Mouse (Mus musculus): ENCODE results near the gene Ss18l1. TPM values are rescaled to one million over a fixed set of nuclear protein-coding genes. Genes with fewer than 3 reads are reported as not detected.
A peak's percentile ranks its signal among the peaks of the same experiment; 100 is the strongest.

The Ss18l1 gene
- polyA plus RNA-seq, 1 experiment from 2014 or later = 0.77 TPM

DNA sequence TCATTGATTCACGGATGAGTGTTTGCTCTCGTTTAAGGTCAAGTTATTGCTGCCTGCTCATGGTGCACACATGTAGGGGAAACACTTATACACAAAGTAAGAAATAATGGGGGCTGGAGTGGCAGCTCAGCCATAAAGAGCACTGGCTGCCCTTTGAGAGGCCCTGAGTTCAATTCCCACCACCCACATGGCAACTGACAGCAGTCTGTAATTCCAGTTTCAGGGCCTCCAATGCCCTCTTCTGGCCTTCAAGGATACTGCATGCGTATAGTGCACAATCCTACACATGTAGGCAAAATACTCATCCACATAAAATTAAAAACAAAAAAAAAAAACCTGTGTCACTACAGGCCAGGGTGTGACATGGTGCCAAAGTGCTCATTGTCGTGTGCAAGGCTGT lies 45.2 kb downstream of the Ss18l1 start:
- Histone ChIP-seq H3K9ac (no peak overlapping the region), H3K4me1 (replicated peaks) (no peaks in the 10 kb centered on the region), H3K27me3 (peaks cover 15% of the 10 kb centered on the region; the same call in 1 of the 2 replicates), H3K9me3 (replicated peaks) (no peaks in the 10 kb centered on the region), H3K27ac (no peak overlapping the region), H3K36me3 (peaks cover 20% of the 10 kb centered on the region; the same call in 1 of the 2 replicates), H3K4me3 (replicated peaks) (no peak overlapping the region), H3K4me2 (no peak overlapping the region)
- no peak for DNase-seq
- 72% methylated on average over 4 of the region's 4 CpGs for WGBS (ENCODE audit: insufficient replicate concordance)
- ATAC-seq (ENCODE audit: low read depth) = no peak

DNA sequence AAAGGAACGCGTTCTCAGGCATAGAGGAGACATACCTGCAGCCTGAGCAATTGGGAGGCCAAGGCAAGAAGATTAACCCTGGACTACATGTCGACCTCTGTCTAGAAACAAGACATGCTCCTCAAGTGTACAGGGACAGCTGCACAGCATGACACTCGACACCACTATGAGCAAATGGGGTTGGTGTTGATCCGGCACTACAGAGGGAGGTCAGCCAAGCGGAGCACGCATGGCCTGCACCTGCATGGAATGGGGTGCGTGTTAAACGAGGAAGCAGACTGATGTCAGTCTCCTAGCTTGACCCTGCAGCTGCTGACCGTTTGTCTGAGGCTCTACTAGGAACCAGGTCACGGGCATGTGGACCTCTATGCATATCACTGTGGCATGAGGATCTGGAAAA lies 48.0 kb downstream of the Ss18l1 start:
- DNase-seq (no peak), ATAC-seq (ENCODE audit: low read depth) (no peak)
- H3K36me3 ChIP-seq = peaks cover 8% of the 10 kb centered on the region; the same call in 1 of the 2 replicates
- H3K27ac ChIP-seq = no peak overlapping the region
- no peak overlapping the region for H3K4me3 ChIP-seq (replicated peaks)
- no peak overlapping the region for H3K9ac ChIP-seq
- no peak overlapping the region for H3K4me2 ChIP-seq
- no peaks in the 10 kb centered on the region for H3K9me3 ChIP-seq (replicated peaks)
- WGBS (ENCODE audit: insufficient replicate concordance) = 56% methylated on average over 11 of the region's 11 CpGs
- no peaks in the 10 kb centered on the region for H3K4me1 ChIP-seq (replicated peaks)
- peaks cover 17% of the 10 kb centered on the region for H3K27me3 ChIP-seq

DNA sequence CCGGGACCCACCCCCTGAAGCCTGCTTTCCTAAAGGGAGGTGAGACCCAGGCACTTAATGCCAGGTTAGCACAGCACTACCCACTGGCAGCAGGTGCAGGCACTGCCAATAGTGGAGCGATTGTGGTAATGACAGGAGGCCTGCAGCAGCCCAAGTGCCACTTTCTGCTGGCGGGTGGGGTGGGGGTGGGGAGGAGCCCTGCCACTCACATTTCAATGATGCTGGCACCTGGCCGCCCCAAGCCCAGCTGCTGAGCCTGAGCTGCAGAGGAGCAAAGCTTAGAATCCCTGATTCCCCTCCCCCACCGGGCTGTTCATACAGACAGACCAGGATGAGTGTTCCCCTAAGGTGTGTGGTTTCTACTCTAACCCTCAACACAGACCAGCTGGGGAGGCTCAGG lies 53.4 kb downstream of the Ss18l1 start:
- 39% methylated on average over 5 of the region's 5 CpGs for WGBS (ENCODE audit: insufficient replicate concordance)

DNA sequence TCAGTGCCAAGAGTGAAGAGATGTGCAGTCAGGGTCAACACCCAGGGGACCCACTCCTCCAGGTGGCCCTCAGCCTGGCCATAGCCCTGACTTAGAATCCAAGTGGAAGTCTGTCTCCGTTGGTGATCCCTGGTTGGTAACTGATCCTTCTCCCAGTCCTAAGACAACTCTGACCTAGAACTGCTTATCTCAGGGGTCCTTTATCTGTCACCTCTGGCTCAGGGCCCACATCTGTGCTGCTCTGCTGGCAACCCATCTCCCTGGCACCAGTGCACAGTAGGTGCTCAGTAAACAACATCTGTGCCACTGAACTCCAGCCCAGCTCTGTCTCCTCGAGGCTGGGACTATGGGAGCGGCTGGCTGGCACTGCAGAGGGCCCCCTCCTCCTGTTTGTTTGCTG lies 55.3 kb downstream of the Ss18l1 start:
- ATAC-seq (ENCODE audit: low read depth) (no peak), DNase-seq (no peak)
- peaks cover 75% of the 10 kb centered on the region for H3K27me3 ChIP-seq
- no peak overlapping the region for H3K9ac ChIP-seq
- H3K4me1 ChIP-seq (replicated peaks) = peaks cover 21% of the 10 kb centered on the region
- WGBS (ENCODE audit: insufficient replicate concordance) = 38% methylated on average over 3 of the region's 3 CpGs
- no peak overlapping the region for H3K27ac ChIP-seq
- H3K4me2 ChIP-seq = no peak overlapping the region
- no peak overlapping the region for H3K4me3 ChIP-seq (replicated peaks)
- H3K36me3 ChIP-seq = no peaks in the 10 kb centered on the region
- H3K9me3 ChIP-seq (replicated peaks) = no peaks in the 10 kb centered on the region

More for the DNA sequence above, 53.4 kb downstream of the Ss18l1 start:
- Histone ChIP-seq H3K4me1 (replicated peaks) (peaks cover 21% of the 10 kb centered on the region), H3K27me3 (peaks cover 56% of the 10 kb centered on the region), H3K36me3 (no peaks in the 10 kb centered on the region), H3K4me3 (replicated peaks) (no peak overlapping the region), H3K27ac (no peak overlapping the region), H3K4me2 (no peak overlapping the region), H3K9ac (no peak overlapping the region), H3K9me3 (replicated peaks) (no peaks in the 10 kb centered on the region)
- ATAC-seq (ENCODE audit: low read depth) = no peak
- DNase-seq = no peak

DNA sequence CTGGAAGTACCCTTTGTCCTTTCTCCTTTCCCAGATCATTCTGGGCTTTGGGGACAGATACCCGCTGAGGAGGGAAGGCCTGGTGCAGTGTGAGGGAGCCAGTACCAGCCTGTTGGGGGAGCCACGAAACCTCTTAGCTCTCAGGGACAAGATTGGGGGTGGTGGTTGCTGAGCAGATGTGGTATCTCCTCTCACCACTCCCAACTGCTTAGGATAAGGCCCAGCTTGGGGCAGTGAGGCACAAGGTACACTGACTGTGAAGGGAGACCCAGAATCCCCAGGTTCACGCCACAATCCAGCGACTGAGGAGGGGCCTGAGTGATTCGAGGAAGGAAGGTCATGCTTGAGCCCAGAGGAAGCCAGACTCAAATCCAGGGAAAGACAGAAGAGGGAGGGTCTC lies 55.9 kb downstream of the Ss18l1 start:
- peaks cover 21% of the 10 kb centered on the region for H3K4me1 ChIP-seq (replicated peaks)
- 22% methylated on average over 5 of the region's 5 CpGs for WGBS (ENCODE audit: insufficient replicate concordance)
- H3K9me3 ChIP-seq (replicated peaks) = no peaks in the 10 kb centered on the region
- ATAC-seq (ENCODE audit: low read depth) (peak; percentile 77), DNase-seq (no peak)
- no peak overlapping the region for H3K9ac ChIP-seq
- no peak overlapping the region for H3K4me3 ChIP-seq (replicated peaks)
- H3K27me3 ChIP-seq = peaks cover 80% of the 10 kb centered on the region
- H3K36me3 ChIP-seq = no peaks in the 10 kb centered on the region
- no peak overlapping the region for H3K27ac ChIP-seq
- no peak overlapping the region for H3K4me2 ChIP-seq

DNA sequence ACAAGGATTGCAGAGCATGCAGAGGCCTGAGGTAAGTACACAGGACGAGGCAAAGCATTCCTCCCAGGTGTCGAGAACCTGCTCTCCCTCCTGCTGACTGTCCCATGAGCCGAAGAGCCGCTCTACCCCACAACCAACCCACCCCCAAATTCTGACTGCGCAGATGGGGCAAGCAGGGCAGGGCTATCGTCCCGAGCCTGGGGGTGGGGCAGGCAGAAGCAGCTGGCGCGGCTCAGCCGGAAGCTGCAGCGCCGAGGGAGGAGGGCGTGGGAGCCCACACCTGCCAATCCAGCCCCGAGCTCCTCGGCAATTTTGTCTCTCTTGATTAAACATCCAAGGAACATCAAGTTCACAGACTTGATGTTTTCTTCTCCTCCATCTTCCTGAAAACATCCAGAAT lies 57.2 kb downstream of the Ss18l1 start:
- Histone ChIP-seq H3K4me2 (no peak overlapping the region), H3K4me1 (replicated peaks) (peaks cover 32% of the 10 kb centered on the region), H3K36me3 (no peaks in the 10 kb centered on the region), H3K9ac (no peak overlapping the region), H3K27ac (no peak overlapping the region), H3K4me3 (replicated peaks) (no peak overlapping the region), H3K9me3 (replicated peaks) (no peaks in the 10 kb centered on the region), H3K27me3 (peaks cover 94% of the 10 kb centered on the region)
- DNase-seq (no peak), ATAC-seq (ENCODE audit: low read depth) (no peak)
- WGBS (ENCODE audit: insufficient replicate concordance) = 8% methylated on average over 15 of the region's 15 CpGs

DNA sequence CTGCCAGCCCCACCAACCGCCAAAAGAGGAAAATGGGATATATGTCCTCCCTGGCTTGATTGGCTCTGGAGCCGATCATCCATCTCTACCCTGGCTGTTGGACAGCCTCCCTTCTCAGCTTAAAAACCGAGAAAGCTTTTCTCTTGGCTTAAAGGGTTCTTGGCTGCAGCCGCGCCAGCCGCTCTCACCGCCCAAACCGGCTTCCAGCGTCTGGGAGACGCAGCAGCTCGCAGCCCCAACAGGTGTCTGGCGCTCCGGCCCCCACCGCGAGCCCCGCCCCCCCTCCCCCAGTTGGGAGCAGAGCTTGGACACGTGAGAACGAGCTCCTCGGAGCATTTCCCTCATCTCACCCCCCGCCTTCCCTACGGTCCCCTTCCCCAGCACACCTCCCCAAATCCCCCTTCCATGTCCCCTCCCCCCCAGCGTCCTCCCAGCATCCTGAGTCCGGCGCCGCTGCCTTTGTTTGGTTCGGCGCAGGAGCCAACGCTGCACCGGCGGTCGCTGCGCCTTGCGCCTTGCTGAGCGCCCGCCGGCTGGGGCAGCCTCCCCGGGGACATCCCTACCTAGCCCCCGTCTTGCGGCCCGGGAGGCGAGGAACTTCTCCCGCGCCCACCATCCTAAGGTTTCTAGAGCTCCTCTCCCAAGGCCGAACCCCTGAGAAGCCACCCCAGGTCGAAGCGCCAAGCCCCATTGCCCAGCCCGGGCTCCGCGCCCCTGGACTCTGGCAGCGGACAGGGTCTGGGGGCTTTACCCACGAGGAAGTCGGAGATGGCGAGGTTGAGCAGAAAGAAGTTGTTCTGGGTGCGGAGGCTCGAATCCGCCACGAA lies 61.1 kb downstream of the Ss18l1 start:
- H3K9ac ChIP-seq = no peak overlapping the region
- peak overlapping the region; percentile 55 for H3K4me3 ChIP-seq (replicated peaks)
- no peaks in the 10 kb centered on the region for H3K36me3 ChIP-seq
- H3K4me2 ChIP-seq = peak overlapping the region; percentile 79
- no peaks in the 10 kb centered on the region for H3K9me3 ChIP-seq (replicated peaks)
- H3K27ac ChIP-seq = no peak overlapping the region
- H3K4me1 ChIP-seq (replicated peaks) = peaks cover 27% of the 10 kb centered on the region
- ATAC-seq (ENCODE audit: low read depth) (no peak), DNase-seq (no peak)
- WGBS (ENCODE audit: insufficient replicate concordance) = 4% methylated on average over 57 of the region's 57 CpGs
- peaks cover 82% of the 10 kb centered on the region for H3K27me3 ChIP-seq

DNA sequence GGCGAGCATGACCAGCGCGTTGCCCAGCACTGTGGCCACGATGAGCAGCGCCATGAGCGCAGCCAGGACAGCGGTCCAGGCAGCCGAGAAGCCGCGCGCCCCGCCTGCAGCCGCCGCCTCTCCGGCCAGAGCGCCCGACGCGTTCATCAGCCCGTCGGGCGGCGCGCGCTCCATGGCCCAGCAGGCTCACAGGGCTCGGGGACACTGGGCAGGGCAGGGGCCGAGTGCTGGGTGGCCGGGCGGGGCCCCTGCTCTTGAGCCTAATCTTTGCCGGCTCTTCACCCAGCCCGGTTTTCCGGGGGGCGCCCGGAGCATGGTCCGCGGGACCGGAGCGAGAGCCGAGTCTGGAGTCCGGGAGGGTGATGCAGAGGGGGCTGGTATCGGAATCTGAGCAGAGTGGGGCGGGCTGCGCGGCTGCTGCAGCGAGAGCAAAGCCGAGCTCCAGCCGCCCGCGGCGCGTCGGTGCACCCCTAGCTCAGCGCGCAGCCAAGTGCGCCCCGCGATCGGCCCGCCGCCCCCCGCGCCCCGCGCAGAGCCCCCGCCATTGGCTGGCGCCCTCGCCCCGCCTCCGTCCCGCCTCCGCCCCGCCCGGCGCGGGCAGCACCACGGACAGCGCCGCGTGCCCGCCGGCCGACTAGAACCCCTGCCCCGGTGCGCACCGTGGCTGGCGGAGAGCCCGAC lies 61.8 kb downstream of the Ss18l1 start, which contains the start of gene Hrh3:
TSS of gene Hrh3 (minus strand) at position 511 of the 681 bp plus-strand sequence.
- Histone ChIP-seq H3K27ac (no peak within 1 kb of the TSS), H3K4me2 (peak within 1 kb of the TSS; percentile 79), H3K36me3 (no peaks in the 10 kb centered on the region), H3K9ac (no peak within 1 kb of the TSS), H3K9me3 (replicated peaks) (no peaks in the 10 kb centered on the region), H3K4me3 (replicated peaks) (peak within 1 kb of the TSS; percentile 55), H3K27me3 (peaks cover 75% of the 10 kb centered on the region), H3K4me1 (replicated peaks) (peaks cover 22% of the 10 kb centered on the region)
- DNase-seq (peak; percentile 64), ATAC-seq (ENCODE audit: low read depth) (peak; percentile 82)
- WGBS (ENCODE audit: insufficient replicate concordance) = 1% methylated on average over 71 of the region's 87 CpGs

DNA sequence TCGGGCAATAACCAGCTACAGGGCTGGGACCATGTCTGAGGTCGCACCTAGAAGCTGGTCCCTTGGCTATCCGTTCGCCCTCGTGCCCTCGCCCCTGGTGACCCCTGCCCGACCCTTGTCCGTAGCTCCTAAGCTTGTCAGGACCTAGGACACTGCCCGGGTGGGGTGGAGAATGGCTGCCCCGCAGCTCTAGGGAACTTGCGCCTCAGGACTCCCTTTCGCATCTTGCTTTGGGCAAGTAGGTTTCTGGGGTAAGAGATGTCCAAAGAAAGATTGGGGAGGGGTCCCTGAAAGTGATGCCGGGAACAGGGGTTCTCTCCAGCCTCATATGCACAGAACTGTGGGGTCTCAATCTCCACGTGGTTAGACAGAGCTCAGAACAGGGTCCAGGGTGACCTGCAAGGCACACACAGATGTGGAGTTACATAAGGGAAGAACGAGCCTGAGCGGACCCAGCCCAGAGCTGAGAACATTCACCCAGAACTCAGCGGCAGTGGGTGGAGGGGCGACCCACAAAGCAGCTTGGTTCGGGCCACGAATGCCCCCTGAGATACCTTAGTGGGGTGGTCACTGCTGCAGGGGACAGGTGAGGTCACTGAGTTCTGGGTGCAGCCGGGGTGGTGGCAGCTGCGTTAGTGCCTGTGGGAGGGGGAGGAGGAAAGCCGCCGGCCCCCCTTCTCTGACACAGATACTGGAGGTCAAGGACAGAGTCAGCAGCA lies 62.5 kb downstream of the Ss18l1 start:
- no peak overlapping the region for H3K9ac ChIP-seq
- no peaks in the 10 kb centered on the region for H3K9me3 ChIP-seq (replicated peaks)
- peaks cover 68% of the 10 kb centered on the region for H3K27me3 ChIP-seq
- no peaks in the 10 kb centered on the region for H3K36me3 ChIP-seq
- H3K4me2 ChIP-seq = peak overlapping the region; percentile 79
- peak; percentile 47; the same call in 1 of the 2 replicates for ATAC-seq (ENCODE audit: low read depth)
- H3K4me1 ChIP-seq (replicated peaks) = peaks cover 17% of the 10 kb centered on the region
- H3K4me3 ChIP-seq (replicated peaks) = peak overlapping the region; percentile 55
- H3K27ac ChIP-seq = no peak overlapping the region
- WGBS (ENCODE audit: insufficient replicate concordance) = 9% methylated on average over 24 of the region's 24 CpGs
- DNase-seq = no peak

DNA sequence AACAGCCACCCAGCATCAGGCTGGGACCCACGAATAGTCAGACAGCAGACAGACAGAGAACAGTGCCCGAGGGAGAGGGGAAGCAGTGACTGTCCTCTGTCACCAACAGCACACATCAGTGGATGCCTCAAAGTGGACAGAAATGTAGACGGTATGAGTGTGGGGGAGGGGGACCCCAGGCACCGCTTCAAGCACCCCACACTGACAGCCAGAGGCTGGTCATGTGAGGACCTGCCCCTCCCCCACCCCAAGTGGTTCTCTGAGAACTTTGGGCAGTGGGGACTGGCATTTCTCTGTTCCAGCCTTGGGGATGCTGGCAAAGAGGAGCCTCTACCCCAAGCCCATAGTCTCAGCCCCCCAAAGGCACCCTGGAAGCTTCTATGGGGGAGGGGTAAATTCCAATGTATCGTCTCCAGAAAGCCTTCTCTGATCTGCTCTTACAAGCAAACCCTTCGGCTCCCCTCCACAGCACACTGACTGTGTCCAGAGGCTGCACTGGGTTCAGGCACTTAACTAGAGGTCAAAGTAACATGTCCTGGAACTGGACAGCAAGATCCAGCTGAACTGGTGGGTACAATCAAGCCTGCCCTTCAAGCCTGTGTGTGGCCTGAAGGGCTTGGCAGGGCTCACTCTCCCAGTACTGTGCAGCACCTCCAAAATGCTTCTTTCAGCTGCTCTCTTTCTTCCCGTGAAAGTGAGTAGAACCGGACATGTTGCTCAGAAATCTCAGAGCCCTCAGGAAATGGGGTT lies 63.3 kb downstream of the Ss18l1 start:
- Histone ChIP-seq H3K4me3 (replicated peaks) (no peak overlapping the region), H3K9ac (no peak overlapping the region), H3K4me2 (no peak overlapping the region), H3K27ac (no peak overlapping the region), H3K4me1 (replicated peaks) (peaks cover 16% of the 10 kb centered on the region), H3K27me3 (peaks cover 62% of the 10 kb centered on the region), H3K36me3 (no peaks in the 10 kb centered on the region), H3K9me3 (replicated peaks) (no peaks in the 10 kb centered on the region)
- DNase-seq = no peak
- whole genome bisulfite sequencing (ENCODE audit: insufficient replicate concordance) = 29% methylated on average over 8 of the region's 8 CpGs
- ATAC-seq (ENCODE audit: low read depth) = no peak

DNA sequence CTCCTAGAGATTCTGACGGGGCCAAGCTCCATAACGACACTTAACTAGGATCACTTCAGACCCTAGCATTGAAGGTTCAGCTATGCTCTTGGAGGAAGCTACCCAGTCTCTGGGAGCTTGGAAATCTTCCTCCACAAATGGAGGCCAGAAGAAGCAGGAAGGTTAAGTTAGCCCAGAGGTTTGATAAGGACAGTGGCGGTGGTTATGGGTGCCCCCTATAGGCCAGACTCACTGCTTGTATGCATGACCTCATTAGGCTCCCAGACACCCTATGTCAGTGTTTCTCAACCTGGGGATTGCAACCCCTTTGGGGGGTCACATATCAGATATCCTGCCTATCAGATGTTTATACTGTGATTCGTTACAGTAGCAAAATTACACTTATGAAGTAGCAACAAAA lies 64.8 kb downstream of the Ss18l1 start:
- no peak for ATAC-seq (ENCODE audit: low read depth)
- Histone ChIP-seq H3K9ac (no peak overlapping the region), H3K4me1 (replicated peaks) (peaks cover 16% of the 10 kb centered on the region), H3K4me2 (no peak overlapping the region), H3K4me3 (replicated peaks) (no peak overlapping the region), H3K36me3 (no peaks in the 10 kb centered on the region), H3K27me3 (peaks cover 49% of the 10 kb centered on the region), H3K9me3 (replicated peaks) (no peaks in the 10 kb centered on the region), H3K27ac (no peak overlapping the region)
- no peak for DNase-seq
- WGBS (ENCODE audit: insufficient replicate concordance) = 41% methylated on average over 4 of the region's 4 CpGs
